ENCODE assay signal across 35 mouse cellular contexts in the genomic region with DNA sequence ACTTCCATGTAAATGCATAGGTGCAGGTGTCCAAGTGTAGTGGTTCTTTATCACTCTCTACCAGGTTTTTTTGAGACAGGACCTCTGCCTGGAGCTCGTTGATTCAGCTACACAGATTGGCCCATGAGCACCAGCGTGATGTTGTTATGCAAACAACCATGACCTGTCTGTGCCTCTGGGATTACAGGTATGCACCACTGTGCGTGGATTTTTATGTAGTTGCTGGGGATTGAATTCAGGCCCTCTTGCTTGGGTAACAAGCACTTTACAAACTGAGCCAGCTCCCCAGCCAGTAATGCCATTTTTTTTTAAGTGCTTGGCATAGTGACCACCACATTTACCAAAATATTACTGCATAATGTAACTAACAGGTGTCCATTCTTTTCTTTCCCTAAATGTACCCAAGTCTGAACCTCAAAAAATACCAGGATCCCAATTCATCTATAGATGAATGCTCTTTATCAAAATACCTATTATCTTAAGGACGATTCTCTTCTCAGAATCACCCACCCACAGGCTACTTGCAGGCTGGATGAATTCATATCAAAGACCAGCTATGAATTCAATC. TPM values are rescaled to one million over a fixed set of nuclear protein-coding genes. Genes with fewer than 3 reads are reported as not detected.
"Had no signal": no experiment of that assay in that cellular context is flagged by ENCODE, and none has a peak within 500 bp of the region (broad histone marks: within the 10 kb centered on the region; RNA-seq: fewer than 3 reads in every experiment).

No protein-coding gene starts in this region.

- H3K9me3 ChIP-seq: embryonic facial prominence, embryonic 10.5 days; embryonic facial prominence, embryonic 12.5 days; embryonic facial prominence, embryonic 13.5 days; embryonic facial prominence, embryonic 15.5 days; forebrain, embryonic 10.5 days; forebrain, embryonic 12.5 days; forebrain, embryonic 13.5 days; forebrain, embryonic 15.5 days had no signal

- DNase-seq: cerebellum, adult 2 months; cerebellum, adult 8-10 months; cerebellum, adult 9-10 months; cerebellum, adult 9-11 months; cerebellum, postnatal 10 days; cerebellum, postnatal 14 days; cerebellum, postnatal 25 days; cerebellum, postnatal 36 days; embryo, embryonic 11 days; forebrain, postnatal 0 days; gastrocnemius, adult 2 months; gastrocnemius, postnatal 10 days; gastrocnemius, postnatal 14 days; gastrocnemius, postnatal 25 days; gastrocnemius, postnatal 36 days; heart, adult 18-20 months; heart, adult 2 months had no signal

- H3K27me3 ChIP-seq: embryonic facial prominence, embryonic 12.5 days; embryonic facial prominence, embryonic 13.5 days; embryonic facial prominence, embryonic 15.5 days; forebrain, embryonic 12.5 days; forebrain, embryonic 13.5 days; forebrain, embryonic 15.5 days had no signal

- H3K27ac ChIP-seq: embryonic facial prominence, embryonic 10.5 days; embryonic facial prominence, embryonic 12.5 days; embryonic facial prominence, embryonic 13.5 days; embryonic facial prominence, embryonic 15.5 days; forebrain, embryonic 10.5 days; forebrain, embryonic 12.5 days; forebrain, embryonic 13.5 days; forebrain, embryonic 15.5 days; gastrocnemius, adult 2 months; heart, adult 2 months had no signal

- H3K4me3 ChIP-seq: embryonic facial prominence, embryonic 10.5 days; embryonic facial prominence, embryonic 12.5 days; embryonic facial prominence, embryonic 13.5 days; embryonic facial prominence, embryonic 15.5 days; erythroblast, embryonic 14.5 days; forebrain, embryonic 10.5 days; forebrain, embryonic 12.5 days; forebrain, embryonic 13.5 days; forebrain, embryonic 15.5 days; gastrocnemius, adult 2 months; heart, adult 2 months had no signal

- H3K9ac ChIP-seq: embryonic facial prominence, embryonic 12.5 days; embryonic facial prominence, embryonic 13.5 days; embryonic facial prominence, embryonic 15.5 days; forebrain, embryonic 12.5 days; forebrain, embryonic 13.5 days; forebrain, embryonic 15.5 days; forebrain, postnatal 0 days had no signal

- H3K36me3 ChIP-seq: embryonic facial prominence, embryonic 10.5 days; embryonic facial prominence, embryonic 12.5 days; embryonic facial prominence, embryonic 13.5 days; embryonic facial prominence, embryonic 15.5 days; forebrain, embryonic 10.5 days; forebrain, embryonic 12.5 days; forebrain, embryonic 15.5 days had no signal

- ATAC-seq: forebrain, embryonic 13.5 days; forebrain, embryonic 14.5 days; forebrain, embryonic 15.5 days; forebrain, embryonic 16.5 days; forebrain, postnatal 0 days had no signal

- H3K4me1 ChIP-seq: embryonic facial prominence, embryonic 12.5 days; embryonic facial prominence, embryonic 13.5 days; embryonic facial prominence, embryonic 15.5 days; forebrain, embryonic 10.5 days; forebrain, embryonic 12.5 days; forebrain, embryonic 13.5 days; forebrain, embryonic 15.5 days had no signal

- H3K4me2 ChIP-seq: embryonic facial prominence, embryonic 12.5 days; embryonic facial prominence, embryonic 13.5 days; embryonic facial prominence, embryonic 15.5 days; forebrain, embryonic 12.5 days; forebrain, embryonic 13.5 days; forebrain, embryonic 15.5 days had no signal

RNA-seq across cellular contexts. Expression of a gene that starts 41.0 kb away (rescaled TPM):
- total RNA-seq: common myeloid progenitor, adult 5-6 weeks; forebrain, postnatal 0 days; gastrocnemius, adult 18-20 months; gastrocnemius, adult 2 months; gastrocnemius, adult 8-10 months; gastrocnemius, postnatal 14 days; gastrocnemius, postnatal 25 days; gastrocnemius, postnatal 36 days; granulocyte monocyte progenitor cell, adult 5-6 weeks; heart, adult 18-20 months; heart, adult 2 months had no signal
- polyA plus RNA-seq: cerebellum, adult 2 months; embryonic facial prominence, embryonic 10.5 days; embryonic facial prominence, embryonic 11.5 days; embryonic facial prominence, embryonic 12.5 days; embryonic facial prominence, embryonic 13.5 days; embryonic facial prominence, embryonic 15.5 days; forebrain, embryonic 10.5 days; forebrain, embryonic 11.5 days; forebrain, embryonic 12.5 days; forebrain, embryonic 16.5 days; forebrain, postnatal 0 days; frontal cortex, adult 2 months; heart, adult 2 months had no signal
